Mouse (Mus musculus): ENCODE data around the gene Pgghg.

The Pgghg gene

DNA sequence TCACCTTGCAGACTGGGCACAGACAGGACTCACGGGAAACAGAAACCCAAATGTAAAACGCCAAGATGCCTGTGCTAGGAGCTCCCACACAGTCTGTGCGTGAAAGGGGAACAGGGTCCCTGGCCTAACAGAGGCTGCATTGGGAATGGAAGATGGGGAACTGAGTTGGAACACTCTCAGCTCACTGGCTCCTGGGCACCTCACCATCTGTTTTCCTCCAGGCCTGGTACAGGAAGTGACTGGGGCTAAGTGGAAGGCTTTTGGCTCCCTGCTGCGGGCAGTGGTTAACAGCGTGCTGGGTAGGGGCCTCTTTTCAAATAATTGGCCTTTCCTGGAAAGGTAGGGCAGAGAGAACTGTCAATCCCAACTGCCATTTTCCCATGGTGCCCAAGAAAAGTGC lies 49.4 kb downstream of the Pgghg start:
- no peak for DNase-seq (ENCODE audit: low spot score in 2 of 2)

DNA sequence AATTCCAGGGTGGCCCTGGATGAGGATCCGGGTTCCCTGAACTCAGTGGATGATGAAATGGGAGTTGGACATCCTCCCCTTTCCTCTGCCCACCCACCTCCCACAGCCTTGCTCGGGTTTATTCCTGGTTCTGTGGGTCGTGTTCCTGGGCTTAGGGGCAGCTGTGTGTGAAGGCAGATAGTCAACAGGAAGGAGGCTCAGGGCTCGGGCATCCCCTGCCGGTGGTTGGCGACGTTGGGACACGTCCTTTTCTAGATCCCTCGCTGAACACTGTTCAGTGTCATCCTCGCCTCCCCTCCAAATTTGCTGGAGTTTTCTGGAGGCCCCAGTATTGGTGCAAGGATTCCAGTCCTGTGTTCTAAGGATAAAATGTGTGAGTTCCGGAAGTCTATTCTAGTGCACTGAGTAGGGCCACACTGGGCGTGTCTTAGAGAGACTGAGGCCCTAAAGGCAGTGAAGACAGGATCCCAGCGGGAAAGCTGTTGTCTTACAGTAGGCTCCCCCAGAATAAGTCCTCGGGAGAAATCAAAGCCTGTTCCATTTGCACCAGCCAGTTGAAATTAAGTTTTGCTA lies 50.0 kb downstream of the Pgghg start:
- DNase-seq (ENCODE audit: low spot score in 2 of 2), result no peak
